Mouse (Mus musculus) Patski (cell line): ENCODE data around the gene Ppp1r12b. TPM values are rescaled to one million over a fixed set of nuclear protein-coding genes. Genes with fewer than 3 reads are reported as not detected.

Experiments
- ATAC-seq: fragments of 100-300 bp; one replicate; pipeline ENCODE4 v1.8.0; 2021
- CTCF ChIA-PET: fragments of 350-600 bp; sonication (Branson Sonifier 250); formaldehyde crosslinking; loops from one replicate; lab custom pipeline; 2022; ENCODE audit warnings: inconsistent platforms; lab: Charles Lee
- POLR2A ChIA-PET: fragments of 350-600 bp; sonication (Branson Sonifier 250); formaldehyde crosslinking; loops from one replicate; lab custom pipeline; 2022; ENCODE audit warnings: antibody characterized with exemption, inconsistent platforms; lab: Charles Lee
- DNase-seq: peaks from one replicate; pipeline ENCODE4 v3.0.0-alpha.2; 2011; ENCODE audit warnings: low read depth, low spot score
- H3K27me3 ChIP-seq: fragments of 371-371 bp; one replicate; pipeline ENCODE4 v1.5.1; 2021
- CTCF ChIP-seq: fragments of 100-300 bp; IDR thresholded peaks from one replicate; pipeline ENCODE4 v1.5.1; 2021
- in situ Hi-C: fragments of 300-500 bp; cut with MboI; formaldehyde crosslinking; loops from 3 replicates; pipeline ENCODE4 v1.11.1; 2018; ENCODE audit warnings: low pct_unique_long_range_greater_than_20kb, mixed read lengths
- polyA plus RNA-seq: library from polyadenylated mRNA; unstranded; gene quantifications from one replicate; pipeline ENCODE4 v1.2.3, GENCODE M21; 2021

Gene Ppp1r12b
- polyA plus RNA-seq, 1 experiment from 2014 or later = 4.2 TPM

GRCm38 (mm10) chr1:134771353-134771752 lies 184.4 kb downstream of the Ppp1r12b start:
- POLR2A ChIA-PET = no interaction called here
- in situ Hi-C loops = no loop called here

GRCm38 (mm10) chr1:134770312-134770711 lies 185.4 kb downstream of the Ppp1r12b start:
- in situ Hi-C loops = no loop called here
- ChIA-PET POLR2A (no interaction called here), CTCF (no interaction called here)
- H3K27me3 ChIP-seq = no peaks in the 10 kb centered on the region
- DNase-seq (no peak), ATAC-seq (no peak)
- no peak for TF ChIP-seq CTCF

More at GRCm38 (mm10) chr1:134771353-134771752, 184.4 kb downstream of the Ppp1r12b start:
- no peaks in the 10 kb centered on the region for H3K27me3 ChIP-seq
- CTCF ChIA-PET = interaction anchor here (0.9 to 2.5 kb wide), 2 partner anchors 10 to 36 kb away, joined by 3 to 5 read pairs; no protein-coding TSS in a partner anchor
- ATAC-seq = no peak
- no peak for TF ChIP-seq CTCF
- no peak for DNase-seq

GRCm38 (mm10) chr1:134766448-134766847 lies 189.3 kb downstream of the Ppp1r12b start:
- DNase-seq (no peak), ATAC-seq (no peak)
- ChIA-PET POLR2A (no interaction called here), CTCF (interaction anchor here (1.2 kb wide), 1 partner anchor 9 kb away, joined by 3 read pairs; no protein-coding TSS in a partner anchor)
- H3K27me3 ChIP-seq = no peaks in the 10 kb centered on the region
- no peak for TF ChIP-seq CTCF
- in situ Hi-C loops = no loop called here

- ATAC-seq = no peak
- ChIA-PET CTCF (interaction anchor here (1.4 kb wide), 1 partner anchor 19 kb away, joined by 5 read pairs; no protein-coding TSS in a partner anchor), POLR2A (no interaction called here)
- DNase-seq = no peak
- H3K27me3 ChIP-seq = no peaks in the 10 kb centered on the region
- no peak for TF ChIP-seq CTCF
- in situ Hi-C loops = no loop called here
Measured at GRCm38 (mm10) chr1:134764831-134765458, 190.8 kb downstream of the Ppp1r12b start.

- POLR2A ChIA-PET = no interaction called here
- no peak for TF ChIP-seq CTCF
- H3K27me3 ChIP-seq = no peaks in the 10 kb centered on the region
- CTCF ChIA-PET = no interaction called here
- ATAC-seq (no peak), DNase-seq (no peak)
- in situ Hi-C loops = no loop called here
Measured at GRCm38 (mm10) chr1:134763776-134764438, 191.8 kb downstream of the Ppp1r12b start.

- ChIA-PET CTCF (interaction anchor here (1.0 kb wide), 1 partner anchor 12 kb away, joined by 3 read pairs; no protein-coding TSS in a partner anchor), POLR2A (no interaction called here)
- DNase-seq = no peak
- H3K27me3 ChIP-seq = no peaks in the 10 kb centered on the region
- ATAC-seq = no peak
- TF ChIP-seq CTCF = no peak
- in situ Hi-C loops = no loop called here
Measured at GRCm38 (mm10) chr1:134763250-134763649, 192.5 kb downstream of the Ppp1r12b start.

GRCm38 (mm10) chr1:134761534-134761933 lies 194.2 kb downstream of the Ppp1r12b start:
- H3K27me3 ChIP-seq = no peaks in the 10 kb centered on the region
- ChIA-PET CTCF (interaction anchor here (0.8 kb wide), 1 partner anchor 11 kb away, joined by 5 read pairs; no protein-coding TSS in a partner anchor), POLR2A (no interaction called here)
- no peak for ATAC-seq
- TF ChIP-seq CTCF = no peak
- in situ Hi-C loops = no loop called here
- DNase-seq = no peak

GRCm38 (mm10) chr1:134760642-134761041 lies 195.1 kb downstream of the Ppp1r12b start:
- ChIA-PET CTCF (interaction anchor here (0.8 kb wide), 1 partner anchor 12 kb away, joined by 5 read pairs; no protein-coding TSS in a partner anchor), POLR2A (no interaction called here)
- no peak for TF ChIP-seq CTCF
- in situ Hi-C loops = no loop called here
- DNase-seq (no peak), ATAC-seq (no peak)
- no peaks in the 10 kb centered on the region for H3K27me3 ChIP-seq

GRCm38 (mm10) chr1:134759133-134759532 lies 196.6 kb downstream of the Ppp1r12b start:
- POLR2A ChIA-PET = interaction anchor here (0.9 kb wide), 1 partner anchor 16 kb away, joined by 3 read pairs; no protein-coding TSS in a partner anchor
- in situ Hi-C loops = no loop called here
- TF ChIP-seq CTCF = no peak
- no peaks in the 10 kb centered on the region for H3K27me3 ChIP-seq
- CTCF ChIA-PET = no interaction called here
- ATAC-seq (no peak), DNase-seq (no peak)

- ATAC-seq (no peak), DNase-seq (no peak)
- no peak for TF ChIP-seq CTCF
- ChIA-PET CTCF (interaction anchor here (1.5 to 4.3 kb wide), 2 partner anchors 12 to 46 kb away, joined by 4 to 22 read pairs; no protein-coding TSS in a partner anchor), POLR2A (no interaction called here)
- in situ Hi-C loops = no loop called here
- no peaks in the 10 kb centered on the region for H3K27me3 ChIP-seq
Measured at GRCm38 (mm10) chr1:134757230-134757629, 198.5 kb downstream of the Ppp1r12b start.
